Mouse (Mus musculus) kidney, embryonic 14.5 days (tissue): ENCODE data around the gene Dab1. TPM values are rescaled to one million over a fixed set of nuclear protein-coding genes. Genes with fewer than 3 reads are reported as not detected.

Experiments used
- ATAC-seq: fragments of 200-750 bp; cut with Nextera tagmentation; 2 replicates; pipeline ENCODE4 v1.8.0; 2017; ENCODE audit warnings: moderate number of reproducible peaks, mild to moderate bottlenecking, moderate TSS enrichment, moderate library complexity; ENCODE audit not compliant: low FRiP score, low TSS enrichment
- H3K27ac ChIP-seq: fragments of 300-500 bp; sonication (generic); 2 replicates; pipeline ENCODE4 v1.5.1; 2014; ENCODE audit warnings: low read depth, mild to moderate bottlenecking, low read length, moderate library complexity, mixed read lengths
- H3K27me3 ChIP-seq: fragments of 300-500 bp; sonication (generic); 2 replicates; pipeline ENCODE4 v1.6.1; 2014; ENCODE audit warnings: mild to moderate bottlenecking, low read length; ENCODE audit not compliant: control insufficient read depth, insufficient read depth
- H3K36me3 ChIP-seq: fragments of 300-500 bp; sonication (generic); 2 replicates; pipeline ENCODE4 v1.6.1; 2014; ENCODE audit warnings: low read length, mixed read lengths; ENCODE audit not compliant: control insufficient read depth, insufficient read depth
- H3K4me1 ChIP-seq: fragments of 300-500 bp; sonication (generic); 2 replicates; pipeline ENCODE4 v1.6.1; 2014; ENCODE audit warnings: low read length, mixed read lengths; ENCODE audit not compliant: control insufficient read depth, insufficient read depth
- H3K4me2 ChIP-seq: fragments of 300-500 bp; sonication (generic); replicated peaks from 2 replicates; pipeline ENCODE4 v1.6.1; 2014; ENCODE audit warnings: low read depth, mild to moderate bottlenecking, low read length
- H3K4me3 ChIP-seq: fragments of 300-500 bp; sonication (generic); 2 replicates; pipeline ENCODE4 v1.5.1; 2014; ENCODE audit warnings: mild to moderate bottlenecking, low read length
- H3K9ac ChIP-seq: fragments of 300-500 bp; sonication (generic); 2 replicates; pipeline ENCODE4 v1.6.1; 2014; ENCODE audit warnings: low read depth, mild to moderate bottlenecking, low read length, moderate library complexity
- H3K9me3 ChIP-seq: fragments of 300-500 bp; sonication (generic); 2 replicates; pipeline ENCODE4 v1.6.1; 2016; ENCODE audit warnings: low read length; ENCODE audit not compliant: control insufficient read depth
- WGBS: fragments of 180-500 bp; shearing (Covaris S2); extraction: QIAGEN DNeasy Blood & Tissue Kit; methylation state at CpG from one replicate; pipeline ENCODE4 v1.1.7; 2014; 5-methylcytosine and 5-hydroxymethylcytosine counted together
- polyA plus RNA-seq: library from polyadenylated mRNA; unstranded; fragments of >200 nt; fragmentation: Nextera tagmentation; extraction: Ambion mirVana; gene quantifications from 2 replicates; pipeline ENCODE4 v1.2.1, GENCODE M21; 2014

Gene Dab1
- polyA plus RNA-seq, 1 experiment from 2014 or later, result 17.9 TPM

GRCm38 (mm10) chr4:104410922-104411321 lies 791.8 kb downstream of the Dab1 start:
- ATAC-seq, result no peak
- no peaks in the 10 kb centered on the region for H3K9me3 ChIP-seq
- H3K4me3 ChIP-seq, result no peak overlapping the region
- no peak overlapping the region for H3K4me2 ChIP-seq
- no peaks in the 10 kb centered on the region for H3K27me3 ChIP-seq
- no peaks in the 10 kb centered on the region for H3K4me1 ChIP-seq
- H3K36me3 ChIP-seq, result no peaks in the 10 kb centered on the region
- no peak overlapping the region for H3K9ac ChIP-seq
- no peak overlapping the region for H3K27ac ChIP-seq
- 84% methylated on average over 6 of the region's 6 CpGs for WGBS

GRCm38 (mm10) chr4:104415482-104415881 lies 796.3 kb downstream of the Dab1 start:
- Histone ChIP-seq H3K27ac (no peak overlapping the region), H3K9me3 (no peaks in the 10 kb centered on the region), H3K4me2 (no peak overlapping the region), H3K4me3 (no peak overlapping the region), H3K9ac (no peak overlapping the region), H3K27me3 (no peaks in the 10 kb centered on the region), H3K36me3 (no peaks in the 10 kb centered on the region), H3K4me1 (no peaks in the 10 kb centered on the region)
- no peak for ATAC-seq
- 41% methylated on average over 2 of the region's 2 CpGs for WGBS

GRCm38 (mm10) chr4:104418354-104418753 lies 799.2 kb downstream of the Dab1 start:
- Histone ChIP-seq H3K27ac (no peak overlapping the region), H3K9ac (no peak overlapping the region), H3K4me2 (no peak overlapping the region), H3K36me3 (no peaks in the 10 kb centered on the region), H3K4me1 (no peaks in the 10 kb centered on the region), H3K4me3 (no peak overlapping the region), H3K9me3 (no peaks in the 10 kb centered on the region), H3K27me3 (no peaks in the 10 kb centered on the region)
- 96% methylated on average over 2 of the region's 2 CpGs for WGBS
- ATAC-seq, result no peak

- no peaks in the 10 kb centered on the region for H3K4me1 ChIP-seq
- H3K9ac ChIP-seq, result no peak overlapping the region
- no peak overlapping the region for H3K4me2 ChIP-seq
- no peak overlapping the region for H3K4me3 ChIP-seq
- no peaks in the 10 kb centered on the region for H3K27me3 ChIP-seq
- H3K9me3 ChIP-seq, result no peaks in the 10 kb centered on the region
- WGBS, result 94% methylated on average over 12 of the region's 12 CpGs
- H3K36me3 ChIP-seq, result no peaks in the 10 kb centered on the region
- no peak overlapping the region for H3K27ac ChIP-seq
- no peak for ATAC-seq
Observed at GRCm38 (mm10) chr4:104420983-104421680, 802.0 kb downstream of the Dab1 start.

GRCm38 (mm10) chr4:104429127-104429526 lies 810.0 kb downstream of the Dab1 start:
- Histone ChIP-seq H3K9me3 (no peaks in the 10 kb centered on the region), H3K9ac (no peak overlapping the region), H3K27ac (no peak overlapping the region), H3K4me1 (no peaks in the 10 kb centered on the region), H3K4me2 (no peak overlapping the region), H3K4me3 (no peak overlapping the region), H3K27me3 (no peaks in the 10 kb centered on the region), H3K36me3 (no peaks in the 10 kb centered on the region)
- 89% methylated on average over 7 of the region's 7 CpGs for WGBS
- no peak for ATAC-seq

- 73% methylated on average over 7 of the region's 7 CpGs for WGBS
- ATAC-seq, result no peak
- Histone ChIP-seq H3K27me3 (no peaks in the 10 kb centered on the region), H3K36me3 (no peaks in the 10 kb centered on the region), H3K9me3 (no peaks in the 10 kb centered on the region), H3K9ac (no peak overlapping the region), H3K4me1 (no peaks in the 10 kb centered on the region), H3K4me2 (no peak overlapping the region), H3K27ac (no peak overlapping the region), H3K4me3 (no peak overlapping the region)
Observed at GRCm38 (mm10) chr4:104431231-104431855, 812.2 kb downstream of the Dab1 start.

- Histone ChIP-seq H3K4me3 (no peak overlapping the region), H3K27ac (no peak overlapping the region), H3K36me3 (no peaks in the 10 kb centered on the region), H3K27me3 (no peaks in the 10 kb centered on the region), H3K4me2 (no peak overlapping the region), H3K4me1 (no peaks in the 10 kb centered on the region), H3K9me3 (no peaks in the 10 kb centered on the region), H3K9ac (no peak overlapping the region)
- no peak for ATAC-seq
- WGBS, result 90% methylated on average over 11 of the region's 11 CpGs
Observed at GRCm38 (mm10) chr4:104432150-104432549, 813.0 kb downstream of the Dab1 start.

GRCm38 (mm10) chr4:104435736-104436135 lies 816.6 kb downstream of the Dab1 start:
- H3K4me3 ChIP-seq, result no peak overlapping the region
- H3K36me3 ChIP-seq, result no peaks in the 10 kb centered on the region
- 81% methylated on average over 5 of the region's 5 CpGs for WGBS
- H3K9me3 ChIP-seq, result no peaks in the 10 kb centered on the region
- H3K9ac ChIP-seq, result no peak overlapping the region
- H3K4me2 ChIP-seq, result no peak overlapping the region
- H3K27me3 ChIP-seq, result no peaks in the 10 kb centered on the region
- H3K27ac ChIP-seq, result no peak overlapping the region
- no peaks in the 10 kb centered on the region for H3K4me1 ChIP-seq
- no peak for ATAC-seq

- Histone ChIP-seq H3K9me3 (no peaks in the 10 kb centered on the region), H3K4me3 (no peak overlapping the region), H3K36me3 (no peaks in the 10 kb centered on the region), H3K9ac (no peak overlapping the region), H3K27ac (no peak overlapping the region), H3K4me1 (no peaks in the 10 kb centered on the region), H3K4me2 (no peak overlapping the region), H3K27me3 (no peaks in the 10 kb centered on the region)
- no peak for ATAC-seq
- WGBS, result 95% methylated on average over 4 of the region's 4 CpGs
Observed at GRCm38 (mm10) chr4:104436411-104436810, 817.3 kb downstream of the Dab1 start.
